Mouse (Mus musculus) spleen, adult 2 months (tissue): ENCODE data around the gene Nsun3.

ENCODE experiments used
- CTCF ChIP-seq: fragments of 200-500 bp; IDR thresholded peaks from 2 replicates; pipeline ENCODE4 v1.5.1; 2011; ENCODE audit warnings: mild to moderate bottlenecking, inconsistent platforms; ENCODE audit not compliant: insufficient read depth, insufficient read length, insufficient replicate concordance; ENCODE audit errors: extremely low read depth
- POLR2A ChIP-seq: fragments of 200-500 bp; IDR thresholded peaks from 2 replicates; pipeline ENCODE4 v1.6.1; 2011; ENCODE audit warnings: low read depth, low read length, inconsistent platforms

- TF ChIP-seq CTCF (no peak), POLR2A (no peak)
Observed at GRCm38 (mm10) chr16:62778282-62778681, 8.3 kb downstream of the Nsun3 start.
